Mouse (Mus musculus): ENCODE measurements around the gene Gse1.
"Not testable (repeated sequence)": the region's sequence is repeated elsewhere in the genome, so short reads cannot be mapped to it uniquely, and the experiment has no call there.

Gene Gse1

DNA sequence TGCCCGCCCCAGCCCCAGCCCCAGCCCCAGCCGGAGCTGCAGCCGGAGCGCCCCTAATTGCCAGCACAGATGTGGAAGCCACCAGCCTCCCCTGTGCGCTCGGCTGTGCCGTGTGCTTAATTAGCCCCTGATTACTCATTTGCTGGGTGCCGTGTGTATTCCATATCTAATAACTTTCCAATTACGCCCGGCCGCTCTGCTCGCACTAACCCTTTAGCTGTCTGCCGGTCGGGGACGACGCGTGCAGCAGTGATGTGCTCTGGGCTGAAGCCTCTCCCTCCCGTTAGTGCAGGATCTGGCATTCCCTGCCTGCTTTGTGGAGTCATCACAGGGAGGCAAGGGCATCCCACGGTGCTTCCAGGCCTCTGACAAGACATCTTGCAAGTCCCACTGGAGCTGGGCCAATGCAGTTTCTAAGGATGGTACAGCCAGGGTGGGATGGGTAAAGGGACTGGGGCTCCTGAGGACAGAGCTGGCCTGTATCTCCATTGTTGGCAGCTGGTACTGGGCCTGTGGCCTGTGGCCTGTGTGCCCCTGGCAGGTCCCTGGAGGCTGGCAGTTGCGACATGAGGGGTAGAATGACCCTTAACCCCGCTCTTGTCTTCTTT, 119.6 kb downstream of the Gse1 start:
- no peak for DNase-seq (ENCODE audit: low spot score)

GRCm38 (mm10) chr8:120348922-120349321, 120.7 kb downstream of the Gse1 start:
- DNase-seq (ENCODE audit: low spot score) = no peak

DNA sequence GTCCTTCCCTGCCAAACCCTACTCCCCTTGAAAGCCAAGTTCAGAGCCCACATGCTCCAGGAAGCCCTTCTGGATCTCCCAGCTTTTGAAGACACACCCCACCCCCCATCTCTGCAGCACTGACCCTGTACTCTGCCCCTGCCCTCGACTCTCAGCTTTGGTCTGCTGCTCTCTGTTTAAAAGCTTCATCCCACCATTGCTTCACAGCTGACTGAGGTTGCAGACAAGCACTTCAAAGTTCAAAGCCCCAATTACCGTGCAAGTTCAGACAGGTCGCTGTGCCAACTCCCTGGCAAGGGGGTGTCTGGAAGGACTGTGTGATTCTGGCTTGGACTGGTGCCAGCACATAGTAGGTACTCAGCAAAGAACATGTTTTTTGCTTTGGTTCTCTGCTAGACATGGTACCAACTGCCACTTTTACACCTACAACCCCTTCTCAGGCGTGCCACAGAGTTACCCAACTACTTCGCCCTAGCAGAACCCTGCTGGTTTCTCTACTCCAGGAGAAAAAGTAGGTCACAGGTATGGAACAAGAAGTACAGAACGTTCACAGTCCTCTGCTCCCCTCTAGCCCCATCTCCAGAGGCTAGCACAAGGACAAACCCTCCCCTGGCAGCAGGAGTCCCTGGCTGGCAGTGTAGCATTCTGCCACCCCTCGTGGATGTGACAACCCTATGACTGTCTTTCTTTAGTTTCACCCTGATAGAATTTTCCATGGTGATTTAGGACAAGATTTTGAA, 123.2 kb downstream of the Gse1 start:
- no peak for DNase-seq (ENCODE audit: low spot score)

DNA sequence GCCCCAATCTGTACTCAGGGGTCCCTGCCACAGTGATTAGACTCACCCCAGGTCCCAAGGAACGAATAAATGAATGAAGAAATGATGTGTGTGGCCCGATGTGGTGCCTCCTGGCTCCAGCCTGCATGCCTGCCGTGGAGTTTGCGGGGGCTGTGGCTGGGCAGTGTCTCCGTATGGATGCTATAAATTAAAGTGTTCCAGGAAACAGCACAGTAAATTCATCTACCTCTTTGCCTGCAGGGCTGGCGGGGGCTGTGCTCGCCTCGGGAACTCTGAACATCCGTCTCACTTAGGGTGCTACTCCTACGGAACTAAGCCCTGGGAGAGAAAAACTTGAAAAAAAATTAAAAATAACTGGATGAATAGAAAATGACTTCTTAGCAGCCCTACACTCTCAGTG, 123.8 kb downstream of the Gse1 start:
- DNase-seq (ENCODE audit: low spot score) = no peak

DNA sequence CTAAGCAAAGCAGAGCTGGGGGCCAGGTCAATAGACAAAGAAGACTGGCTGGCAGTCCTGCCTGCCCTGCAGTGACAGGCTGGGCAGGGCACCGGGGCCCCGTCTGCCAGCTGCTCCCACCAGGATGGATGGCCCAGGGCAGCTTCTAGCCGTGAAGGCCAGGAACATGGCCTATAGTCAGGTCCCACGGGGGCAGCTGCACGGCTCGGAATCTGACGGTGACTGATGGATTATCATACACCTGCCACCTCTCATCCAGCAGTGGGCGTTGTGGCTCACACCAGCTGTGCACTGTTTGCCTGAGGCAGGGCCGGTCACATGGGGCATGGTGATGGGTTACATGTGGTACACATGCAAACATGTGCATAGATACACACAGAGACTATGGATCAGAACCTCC, 127.8 kb downstream of the Gse1 start:
- no peak for DNase-seq (ENCODE audit: low spot score)

- no peak for DNase-seq (ENCODE audit: low spot score)
Observed at GRCm38 (mm10) chr8:120357504-120357903, 129.2 kb downstream of the Gse1 start.

DNA sequence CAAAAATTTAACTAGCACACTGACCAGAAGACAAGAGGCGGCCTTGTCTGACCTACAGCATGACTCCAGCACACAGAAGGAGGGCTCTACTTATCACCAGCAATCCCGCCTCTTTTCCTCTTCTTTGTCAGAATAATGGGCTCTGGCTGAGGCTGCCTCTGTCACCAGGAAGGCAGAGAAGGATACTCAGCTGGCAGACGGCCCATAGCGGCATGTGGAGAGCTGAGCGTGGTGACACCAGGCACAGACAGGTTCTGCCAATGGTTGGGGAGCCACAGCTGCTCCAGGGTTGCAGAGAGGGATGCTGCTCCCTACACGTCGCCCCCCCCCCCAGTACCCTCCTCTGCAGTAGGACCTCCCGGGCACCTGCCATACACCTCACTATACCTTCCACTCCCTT, 133.0 kb downstream of the Gse1 start:
- no peak for DNase-seq (ENCODE audit: low spot score)

- DNase-seq (ENCODE audit: low spot score) = no peak
Observed at GRCm38 (mm10) chr8:120363552-120364071, 135.4 kb downstream of the Gse1 start.

- DNase-seq (ENCODE audit: low spot score) = peak; percentile 36
Observed at GRCm38 (mm10) chr8:120364093-120364725, 136.0 kb downstream of the Gse1 start.

GRCm38 (mm10) chr8:120366840-120367239, 138.6 kb downstream of the Gse1 start:
- DNase-seq (ENCODE audit: low spot score) = no peak

DNA sequence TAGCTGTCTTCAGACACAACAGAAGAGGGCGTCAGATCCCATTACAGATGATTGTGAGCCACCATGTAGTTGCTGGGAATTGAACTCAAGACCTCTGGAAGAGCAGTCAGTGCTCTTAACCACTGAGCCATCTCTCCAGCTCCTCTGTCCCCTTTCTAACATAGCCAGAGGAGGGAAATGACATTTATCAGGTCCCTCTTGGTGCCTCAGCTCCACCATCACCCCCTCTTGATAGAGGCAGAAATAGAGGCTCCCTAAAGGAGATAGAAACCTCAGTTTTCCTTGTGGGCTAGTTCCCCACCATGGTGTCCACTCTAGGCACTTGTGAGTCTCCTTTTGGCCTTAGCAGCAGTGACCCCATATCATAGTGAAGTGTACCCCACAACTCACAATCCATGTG, 139.9 kb downstream of the Gse1 start:
- not testable (repeated sequence) for DNase-seq (ENCODE audit: low spot score)

GRCm38 (mm10) chr8:120368814-120369649, 140.8 kb downstream of the Gse1 start:
- DNase-seq (ENCODE audit: low spot score) = peak; percentile 75

GRCm38 (mm10) chr8:120369956-120370355, 141.7 kb downstream of the Gse1 start:
- DNase-seq (ENCODE audit: low spot score) = no peak

- no peak for DNase-seq (ENCODE audit: low spot score)
Observed at GRCm38 (mm10) chr8:120370461-120370860, 142.2 kb downstream of the Gse1 start.

DNA sequence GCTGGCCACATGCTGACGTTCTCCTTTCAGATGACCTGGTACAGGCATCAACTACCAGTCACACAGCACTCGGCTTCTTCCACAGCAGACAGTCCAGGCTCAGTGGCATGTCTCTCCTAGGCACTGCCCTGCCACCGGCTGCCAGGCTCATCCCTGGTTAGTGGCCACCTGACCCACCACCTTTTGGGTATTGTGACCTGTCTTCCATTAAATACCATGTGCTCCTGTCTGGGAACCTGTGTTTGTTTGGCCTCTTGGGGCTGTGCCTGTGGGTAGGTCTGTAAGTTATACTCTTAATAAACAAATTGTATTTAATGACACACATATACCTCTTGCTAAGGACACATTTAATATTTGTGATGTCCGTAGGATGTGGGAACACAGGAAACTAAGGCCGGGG, 142.9 kb downstream of the Gse1 start:
- no peak for DNase-seq (ENCODE audit: low spot score)

- DNase-seq (ENCODE audit: low spot score) = no peak
Observed at GRCm38 (mm10) chr8:120371725-120372457, 143.6 kb downstream of the Gse1 start.

GRCm38 (mm10) chr8:120372684-120373083, 144.4 kb downstream of the Gse1 start:
- no peak for DNase-seq (ENCODE audit: low spot score)

DNA sequence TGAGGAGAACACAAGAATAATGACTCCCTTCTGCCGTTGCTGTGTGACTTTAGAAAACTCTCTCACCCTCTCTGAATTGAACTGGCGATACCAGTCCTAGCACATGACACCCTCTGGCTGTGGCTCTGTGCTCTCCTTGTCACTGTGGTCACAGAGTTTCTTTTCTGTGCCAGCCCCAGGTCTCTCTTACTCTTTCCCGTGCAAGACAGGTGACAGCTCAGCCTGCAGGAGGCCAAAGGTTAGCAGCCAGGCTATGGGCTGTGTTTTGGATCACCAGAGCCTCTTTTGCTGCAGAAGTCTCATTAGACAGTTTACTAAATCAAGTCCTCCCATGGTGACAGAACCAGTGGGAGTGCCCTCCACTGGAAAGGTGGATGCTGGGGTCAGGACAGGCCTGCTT, 145.4 kb downstream of the Gse1 start:
- DNase-seq (ENCODE audit: low spot score) = no peak

DNA sequence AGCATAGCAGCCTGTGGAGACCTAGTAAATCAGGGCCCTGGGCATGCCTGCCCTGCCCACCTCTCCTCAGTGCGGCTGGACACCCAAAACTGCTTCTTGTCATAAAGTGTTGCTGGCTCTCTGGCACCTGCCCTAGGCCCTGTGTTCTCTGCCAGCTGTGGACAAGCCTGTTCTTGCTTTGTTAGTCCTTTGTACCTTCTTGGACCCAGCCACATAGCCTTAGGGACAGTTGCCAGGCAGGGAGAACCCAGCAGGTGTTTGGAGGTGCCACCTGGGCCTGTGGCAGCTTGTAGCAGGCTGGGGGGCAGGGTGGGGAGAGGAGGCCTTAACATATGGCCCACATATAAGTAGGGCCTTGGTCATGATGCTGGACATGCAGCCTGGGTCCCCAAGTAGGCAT, 145.8 kb downstream of the Gse1 start:
- DNase-seq (ENCODE audit: low spot score) = no peak

GRCm38 (mm10) chr8:120374514-120374913, 146.3 kb downstream of the Gse1 start:
- DNase-seq (ENCODE audit: low spot score) = no peak

DNA sequence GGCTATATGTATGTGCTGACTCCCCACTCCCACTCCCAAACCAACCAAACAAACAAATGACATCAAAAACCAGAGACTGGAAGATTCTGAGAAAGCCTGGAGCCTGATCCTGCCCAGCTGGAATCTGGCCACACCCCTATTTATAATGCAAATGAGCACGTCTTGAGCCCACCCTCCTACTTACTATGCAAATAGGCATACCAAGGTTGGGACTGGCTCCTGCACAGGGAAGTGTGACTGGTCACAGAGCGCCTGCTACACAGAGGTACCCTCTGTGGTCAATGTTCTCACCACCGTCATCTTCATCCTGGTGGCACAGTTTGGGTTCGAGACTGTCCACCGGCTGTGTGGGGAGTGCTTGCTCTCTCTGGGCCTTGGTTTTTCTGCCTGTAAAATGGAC, 146.9 kb downstream of the Gse1 start:
- DNase-seq (ENCODE audit: low spot score) = no peak

- DNase-seq (ENCODE audit: low spot score) = no peak
Observed at GRCm38 (mm10) chr8:120376215-120376614, 148.0 kb downstream of the Gse1 start.
